18 mouse cellular contexts compared by ENCODE assay signal in the genomic region with DNA sequence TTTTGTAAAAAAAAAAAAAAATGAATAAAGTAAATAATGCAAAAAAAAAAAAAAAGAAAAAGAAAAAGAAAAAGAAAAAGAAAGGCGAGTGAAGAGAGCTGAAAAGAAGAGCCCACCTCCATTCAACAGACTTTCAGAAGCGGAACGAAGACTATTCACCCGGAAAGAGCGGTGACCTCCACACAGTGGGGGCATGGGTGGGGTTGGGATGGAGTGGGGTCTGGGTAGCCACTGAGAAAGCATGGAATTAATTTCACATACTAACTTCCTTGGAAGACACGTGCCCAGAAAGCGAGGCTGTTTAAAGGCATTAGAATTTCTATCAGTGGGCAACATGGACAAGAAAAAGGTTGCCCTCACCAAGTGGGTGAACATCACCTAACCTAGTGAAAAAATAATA.
"Had no signal": no experiment of that assay in that cellular context is flagged by ENCODE, and none has a peak within 500 bp of the region (broad histone marks: within the 10 kb centered on the region; RNA-seq: fewer than 3 reads in every experiment).

No protein-coding gene starts in this region.

- H3K27me3 ChIP-seq: liver, embryonic 13.5 days had no signal

- H3K9me3 ChIP-seq: liver, embryonic 13.5 days had no signal

- H3K4me2 ChIP-seq: liver, embryonic 13.5 days had no signal

- DNase-seq: kidney, adult 2 months; kidney, postnatal 25 days; layer of hippocampus, adult 9-11 months; liver, embryonic 13.5 days; lung, adult 2 months; lung, postnatal 14 days; lung, postnatal 4 days; midbrain, embryonic 14.5 days; right cerebral cortex, postnatal 14 days; right cerebral cortex, postnatal 4 days; thymus, adult 2 months; thymus, postnatal 14 days; thymus, postnatal 4 days had no signal

- H3K4me1 ChIP-seq: liver, embryonic 13.5 days had no signal

- H3K4me3 ChIP-seq: layer of hippocampus, adult 2 months; left cerebral cortex, adult 2 months; liver, embryonic 13.5 days; myocyte had no signal

- H3K27ac ChIP-seq: kidney, postnatal 0 days; layer of hippocampus, adult 2 months; left cerebral cortex, adult 2 months; liver, embryonic 13.5 days; stomach, postnatal 0 days had no signal

- H3K9ac ChIP-seq: liver, embryonic 13.5 days had no signal
